Mouse (Mus musculus) left cerebral cortex, postnatal 4 days (tissue): Measurements from ENCODE around the gene Zmat3. TPM values are rescaled to one million over a fixed set of nuclear protein-coding genes. Genes with fewer than 3 reads are reported as not detected.
A peak's percentile ranks its signal among the peaks of the same experiment; 100 is the strongest.

Experiments used
- DNase-seq: peaks from one replicate; pipeline ENCODE4 v3.0.0-alpha.2; 2022
- intact Hi-C: fragments of 180-260 bp; cut with DNase I; formaldehyde crosslinking; loops from one replicate; pipeline ENCODE4 v1.15.1; 2025
- total RNA-seq, 2 experiments: library from RNA; stranded (reverse); gene quantifications; 2 replicates each; pipeline ENCODE4 v1.2.3; 2021

Gene Zmat3
- total RNA-seq, 2 experiments from 2014 or later: 41.2 to 43.3 TPM

- no peak for DNase-seq
- intact Hi-C loops: no loop called here
These were observed 6.7 kb upstream of the Zmat3 start for GRCm38 (mm10) chr3:32372470-32372869.

GRCm38 (mm10) chr3:32371957-32372356 is 6.1 kb upstream of the Zmat3 start:
- intact Hi-C loops: no loop called here

GRCm38 (mm10) chr3:32367516-32367915 is 1.7 kb upstream of the Zmat3 start:
- intact Hi-C loops: no loop called here
- DNase-seq: no peak

More at GRCm38 (mm10) chr3:32371957-32372356, 6.1 kb upstream of the Zmat3 start:
- DNase-seq: no peak

DNA sequence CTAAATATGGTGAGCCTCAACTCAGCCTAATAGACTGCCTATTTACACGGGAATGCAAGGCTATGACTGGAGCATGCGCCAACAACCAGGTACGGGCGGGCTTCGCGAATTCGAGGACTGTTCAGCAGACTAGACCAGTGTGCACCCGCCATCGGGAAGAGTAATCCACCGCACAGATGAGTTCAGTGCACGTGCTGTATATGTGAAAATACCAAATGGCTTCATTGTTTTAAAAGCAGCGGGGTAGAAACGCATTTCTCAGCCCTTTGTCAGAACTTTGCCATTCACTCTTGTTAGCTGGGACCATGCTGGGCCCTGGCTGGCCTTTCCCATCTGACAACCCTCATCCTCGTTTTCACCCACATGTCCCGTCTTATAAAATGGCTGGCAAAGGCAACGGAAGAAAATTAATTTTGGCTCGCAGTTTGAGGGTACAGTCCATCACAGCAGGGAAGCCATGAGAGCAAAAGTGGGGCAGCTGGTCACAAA is 476 bp upstream of the Zmat3 start:
- DNase-seq: no peak
- intact Hi-C loops: no loop called here

- DNase-seq: peak; percentile 19
- intact Hi-C loops: no loop called here
These were observed 821 bp downstream of the Zmat3 start for GRCm38 (mm10) chr3:32364841-32365545.

GRCm38 (mm10) chr3:32364195-32364594 is 1.6 kb downstream of the Zmat3 start:
- no peak for DNase-seq
- intact Hi-C loops: no loop called here

- peak; percentile 12 for DNase-seq
These were observed 4.6 kb downstream of the Zmat3 start for GRCm38 (mm10) chr3:32361221-32361620.

GRCm38 (mm10) chr3:32347881-32348280 is 17.9 kb downstream of the Zmat3 start:
- intact Hi-C loops: no loop called here
- DNase-seq: peak; percentile 65

More at GRCm38 (mm10) chr3:32361221-32361620, 4.6 kb downstream of the Zmat3 start:
- intact Hi-C loops: no loop called here

GRCm38 (mm10) chr3:32345249-32345648 is 20.6 kb downstream of the Zmat3 start:
- DNase-seq: no peak
- intact Hi-C loops: no loop called here

- intact Hi-C loops: no loop called here
These were observed 21.0 kb downstream of the Zmat3 start for GRCm38 (mm10) chr3:32344825-32345224.

DNA sequence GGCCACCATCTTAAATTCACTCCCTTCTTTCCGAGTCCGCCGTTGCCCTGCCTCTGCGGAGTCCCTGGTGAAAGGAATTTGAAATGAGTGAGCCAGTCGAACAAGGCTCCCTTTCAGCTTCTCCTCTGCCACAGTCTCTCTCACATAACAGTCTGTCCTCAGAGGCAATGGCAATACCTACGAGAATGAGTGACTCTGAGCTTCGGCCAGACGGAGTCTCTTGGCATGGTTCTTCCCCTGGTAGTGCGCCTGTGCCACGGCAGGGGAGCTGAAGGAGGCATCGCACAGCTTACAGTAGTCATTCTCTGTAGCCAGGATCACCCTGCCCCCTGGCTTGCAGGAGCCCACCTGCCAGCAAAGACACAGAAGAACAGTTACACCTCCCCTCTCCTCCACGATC is 22.4 kb downstream of the Zmat3 start:
- intact Hi-C loops: no loop called here

More at GRCm38 (mm10) chr3:32344825-32345224, 21.0 kb downstream of the Zmat3 start:
- DNase-seq: no peak

DNA sequence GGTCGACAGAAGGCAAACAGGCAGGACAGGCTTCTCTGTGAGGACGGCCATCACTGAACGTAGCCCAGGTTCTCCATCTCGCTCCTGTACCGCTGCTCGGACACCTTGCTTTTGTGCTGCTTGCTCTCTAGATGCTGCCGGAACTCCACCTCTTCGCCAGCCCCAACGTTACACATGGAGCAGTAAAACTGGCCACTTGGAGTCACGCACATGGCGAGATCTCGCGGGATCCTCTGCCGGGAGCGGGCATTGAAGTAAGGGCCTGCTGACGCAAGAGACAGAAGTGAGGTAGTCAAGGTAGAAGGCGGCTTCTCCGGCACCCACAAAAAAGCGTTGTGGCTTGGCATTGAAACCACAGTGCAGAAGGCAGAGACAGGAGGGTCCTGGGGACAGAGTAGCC is 24.4 kb downstream of the Zmat3 start:
- intact Hi-C loops: no loop called here
- DNase-seq: no peak

More for the DNA sequence above, 22.4 kb downstream of the Zmat3 start:
- DNase-seq: peak; percentile 24

DNA sequence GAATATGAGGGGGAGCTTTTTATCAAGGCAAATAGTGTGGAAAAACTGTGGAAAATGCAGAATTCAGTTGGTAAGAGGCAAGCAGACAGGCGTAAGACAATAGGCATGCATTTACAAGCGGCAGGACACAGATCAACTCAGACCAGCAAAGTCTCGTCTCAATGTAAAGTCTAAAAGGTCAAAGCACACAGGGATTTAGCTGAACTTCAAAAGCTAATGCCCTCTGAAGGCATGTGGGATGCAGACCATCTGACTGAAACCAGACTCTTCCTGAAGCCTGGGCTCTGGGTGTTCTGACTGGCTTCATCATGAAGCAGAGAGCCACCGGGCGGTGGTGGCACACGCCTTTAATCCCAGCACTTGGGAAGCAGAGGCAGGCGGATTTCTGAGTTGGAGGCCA is 27.6 kb downstream of the Zmat3 start:
- intact Hi-C loops: loop anchor here (10.0 kb wide), 1 partner anchor 107 kb away; no protein-coding TSS in a partner anchor

GRCm38 (mm10) chr3:32337770-32338169 is 28.0 kb downstream of the Zmat3 start:
- intact Hi-C loops: loop anchor here (10.0 kb wide), 1 partner anchor 107 kb away; no protein-coding TSS in a partner anchor
- DNase-seq: no peak

More for the DNA sequence above, 27.6 kb downstream of the Zmat3 start:
- DNase-seq: no peak

DNA sequence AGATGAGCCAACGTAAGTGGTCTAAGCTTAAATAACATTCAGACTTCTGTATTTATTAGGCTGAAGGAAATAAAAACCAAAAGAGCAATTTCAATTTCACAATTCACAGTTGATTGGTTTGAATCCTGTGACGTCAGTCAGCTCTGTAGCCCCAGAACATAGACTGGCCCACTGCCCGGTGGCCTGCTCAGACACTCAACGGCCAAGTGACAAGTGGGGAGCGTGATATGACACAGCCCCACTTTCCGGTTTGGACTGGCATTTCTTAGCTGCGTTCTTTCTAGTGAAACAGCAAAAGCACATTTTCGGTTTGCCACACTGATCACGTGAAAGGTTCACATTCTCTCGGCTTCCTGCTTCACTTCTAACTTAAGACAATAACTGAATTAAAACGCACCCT is 30.9 kb downstream of the Zmat3 start:
- intact Hi-C loops: loop anchor here (2.0 to 10.0 kb wide), 2 partner anchors 110 to 174 kb away; no protein-coding TSS in a partner anchor

DNA sequence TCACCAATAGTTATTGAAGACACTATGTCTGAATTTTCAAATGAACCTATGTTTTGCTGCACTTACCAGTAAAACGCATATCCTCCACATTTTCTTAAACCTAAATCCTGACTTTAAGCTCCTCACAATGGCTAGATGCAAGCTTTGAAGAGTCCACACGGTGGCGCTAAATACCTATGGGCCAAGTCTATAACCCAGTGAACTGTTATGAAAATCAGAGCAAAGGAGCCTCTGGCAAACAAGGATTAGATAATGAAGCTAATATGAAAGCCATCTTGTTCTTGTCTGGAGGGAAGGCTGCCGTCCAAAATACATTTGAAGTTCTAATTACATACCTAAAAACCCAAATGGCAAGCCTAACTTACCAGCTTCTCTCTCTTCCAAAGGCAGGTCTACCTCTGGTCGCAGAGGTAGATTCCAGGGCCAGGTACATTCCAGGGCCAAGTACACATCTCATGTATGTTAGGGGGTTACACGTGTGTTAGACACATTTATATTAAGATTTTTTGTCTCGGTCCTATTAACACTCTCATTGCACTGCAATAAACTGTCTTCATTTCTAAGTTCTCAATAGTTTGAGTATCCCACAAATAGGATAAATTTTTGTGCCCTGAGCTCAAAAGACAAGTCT is 32.2 kb downstream of the Zmat3 start:
- peak; percentile 79 for DNase-seq
- intact Hi-C loops: loop anchor here (2.0 to 10.0 kb wide), 2 partner anchors 111 to 175 kb away; no protein-coding TSS in a partner anchor

More for the DNA sequence above, 30.9 kb downstream of the Zmat3 start:
- DNase-seq: peak; percentile 25

GRCm38 (mm10) chr3:32317901-32318416 is 47.9 kb downstream of the Zmat3 start:
- intact Hi-C loops: loop anchor here (5.0 to 10.0 kb wide), 2 partner anchors 133 to 526 kb away; no protein-coding TSS in a partner anchor
- no peak for DNase-seq

- DNase-seq: peak; percentile 45
- intact Hi-C loops: loop anchor here (5.0 to 10.0 kb wide), 2 partner anchors 133 to 525 kb away; no protein-coding TSS in a partner anchor
These were observed 48.5 kb downstream of the Zmat3 start for GRCm38 (mm10) chr3:32317165-32317900.

- intact Hi-C loops: loop anchor here (5.0 to 10.0 kb wide), 2 partner anchors 130 to 522 kb away; no protein-coding TSS in a partner anchor
- no peak for DNase-seq
These were observed 51.1 kb downstream of the Zmat3 start for GRCm38 (mm10) chr3:32314746-32315145.

- no peak for DNase-seq
- intact Hi-C loops: no loop called here
These were observed 61.6 kb downstream of the Zmat3 start for GRCm38 (mm10) chr3:32304171-32304570.
